Mouse (Mus musculus) frontal cortex, postnatal 25 days (tissue): Measurements from ENCODE around the gene Ehd1.
"Not testable (repeated sequence)": the region's sequence is repeated elsewhere in the genome, so short reads cannot be mapped to it uniquely, and the experiment has no call there.

Experiments
- DNase-seq, 2 experiments: peaks; one replicate each; pipeline ENCODE4 v3.0.0; 2022; ENCODE audit warnings: low spot score in 2 of 2

The Ehd1 gene

DNA sequence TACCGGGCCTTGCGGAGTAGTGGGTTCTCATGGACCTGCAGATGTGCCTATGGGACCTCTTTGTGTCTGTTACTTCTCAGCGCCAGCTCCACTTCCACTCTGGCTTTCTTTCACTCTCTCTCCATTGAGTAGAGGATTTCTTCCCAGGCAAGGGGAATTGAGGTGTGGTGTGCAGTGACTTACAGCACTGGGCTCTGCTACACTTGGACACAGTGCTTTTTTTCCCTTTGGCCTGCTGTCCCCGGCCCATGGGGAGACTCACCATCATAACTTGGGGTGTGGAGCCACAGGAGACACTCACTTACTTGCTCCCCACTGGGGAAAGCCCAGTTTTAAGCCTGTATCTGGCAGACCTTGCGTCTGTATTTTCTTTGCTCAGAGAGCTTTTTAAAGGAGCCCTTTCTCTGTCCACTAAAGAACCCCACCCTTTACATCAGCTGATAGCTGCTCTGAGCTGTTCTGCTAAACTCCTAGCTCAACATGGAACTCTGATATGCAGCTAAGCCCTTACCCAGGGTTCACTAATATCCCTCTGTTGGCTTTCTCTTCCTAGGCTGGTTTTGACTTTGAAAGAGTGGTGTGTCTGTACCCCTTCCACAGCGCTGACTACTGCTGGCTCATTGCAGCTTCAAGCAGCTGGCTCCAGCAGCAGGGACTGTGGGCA is 3.1 kb downstream of the Ehd1 start:
- DNase-seq: no peak

DNA sequence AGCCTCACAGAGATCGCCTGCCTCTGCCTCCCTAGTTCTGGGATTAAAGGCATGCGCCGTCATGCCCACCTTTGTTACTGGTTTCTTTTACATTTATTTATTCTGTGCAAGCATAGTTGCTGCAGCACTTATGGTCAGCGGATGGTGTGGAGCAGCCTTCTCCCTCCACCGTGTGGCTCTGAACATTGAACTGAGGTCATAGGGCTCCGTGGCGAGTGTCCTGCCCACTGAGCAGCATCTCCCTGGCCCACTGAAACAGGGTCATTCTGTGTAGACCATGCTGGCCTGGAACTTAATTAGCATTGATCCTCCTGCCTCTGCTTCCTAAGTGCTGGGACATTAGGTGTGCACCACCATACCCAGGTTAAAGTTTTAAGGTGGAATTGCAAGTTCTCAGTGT is 4.0 kb downstream of the Ehd1 start:
- no peak for DNase-seq

DNA sequence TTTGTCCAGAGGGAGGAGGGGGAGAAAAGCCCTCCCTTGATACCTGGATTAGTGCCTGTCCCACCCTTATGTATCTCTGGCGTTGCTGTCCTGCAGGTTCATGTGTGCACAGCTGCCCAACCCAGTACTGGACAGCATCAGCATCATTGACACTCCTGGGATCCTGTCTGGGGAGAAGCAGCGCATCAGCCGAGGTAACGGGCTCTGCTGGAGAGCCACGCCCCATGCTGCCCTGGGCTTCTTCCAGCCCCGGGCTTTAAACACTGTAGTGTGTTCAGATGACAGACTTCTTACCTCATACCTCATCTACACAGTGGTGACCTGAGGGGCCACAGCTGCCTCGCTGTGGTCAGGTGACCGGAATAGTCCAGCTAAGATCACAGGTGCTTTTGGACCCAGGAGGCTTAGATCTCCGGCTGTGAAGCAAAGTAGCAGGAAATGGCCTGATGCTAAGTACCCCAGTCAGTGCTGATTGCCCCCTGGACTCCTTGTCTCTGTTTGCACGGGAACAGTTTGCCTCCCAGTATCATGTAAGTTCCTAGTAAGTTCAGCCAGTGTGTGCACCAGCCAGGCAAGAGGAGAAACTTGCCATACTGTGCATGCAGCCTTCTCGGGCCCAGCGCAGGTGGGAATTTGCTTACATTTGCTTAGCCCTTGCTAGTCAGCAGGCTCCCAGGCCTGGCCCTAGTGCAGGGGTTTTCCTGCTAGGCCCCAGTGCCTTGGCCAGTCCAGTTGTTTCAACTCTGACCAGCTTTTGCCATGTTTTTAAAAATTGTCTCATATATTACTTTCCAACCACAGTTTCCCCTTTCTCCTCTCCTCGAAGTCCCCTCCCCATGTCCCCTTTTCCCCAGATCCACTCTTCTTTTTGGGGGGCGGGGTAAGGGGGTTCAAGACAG is 4.8 kb downstream of the Ehd1 start:
- no peak for DNase-seq

DNA sequence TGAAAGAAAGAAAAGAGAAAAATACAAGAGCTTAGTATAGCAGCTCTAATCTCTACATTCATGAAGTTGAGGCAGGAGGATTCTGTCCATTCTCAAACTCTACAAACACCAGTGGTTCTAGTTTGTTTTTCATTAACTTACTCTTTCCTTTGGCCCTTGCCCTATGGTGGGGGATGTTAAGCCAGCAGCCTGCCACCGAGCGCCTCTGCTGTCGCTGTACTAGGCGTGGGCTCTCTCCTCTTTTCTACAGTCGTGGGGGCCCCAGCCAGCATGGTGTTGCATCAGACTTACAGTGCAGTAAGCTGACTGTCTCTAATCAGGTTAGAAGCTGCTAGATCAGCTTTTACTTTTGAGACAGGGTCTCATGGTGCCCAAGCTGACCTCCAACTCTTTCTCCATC is 6.5 kb downstream of the Ehd1 start:
- no peak for DNase-seq

DNA sequence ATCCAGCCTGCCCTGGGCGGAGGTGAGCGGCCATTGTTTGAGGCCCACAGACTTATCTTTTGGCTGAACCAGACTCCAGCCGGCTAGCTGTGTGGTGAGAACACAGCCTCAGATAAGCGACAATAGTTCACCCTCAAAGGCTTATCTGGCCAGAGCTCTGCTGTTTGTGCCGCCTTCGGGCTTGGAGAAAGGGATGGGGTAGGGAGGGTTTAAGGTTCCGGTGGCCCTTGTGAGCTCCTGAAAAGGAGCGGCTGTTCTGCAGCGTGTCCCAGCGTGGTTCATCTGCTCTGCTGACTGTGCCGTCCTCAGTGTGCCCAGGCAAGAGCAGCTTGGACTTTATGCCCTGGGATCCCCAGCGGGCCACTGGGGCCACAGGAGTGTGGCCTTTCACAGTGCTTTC is 8.0 kb downstream of the Ehd1 start:
- DNase-seq: no peak

DNA sequence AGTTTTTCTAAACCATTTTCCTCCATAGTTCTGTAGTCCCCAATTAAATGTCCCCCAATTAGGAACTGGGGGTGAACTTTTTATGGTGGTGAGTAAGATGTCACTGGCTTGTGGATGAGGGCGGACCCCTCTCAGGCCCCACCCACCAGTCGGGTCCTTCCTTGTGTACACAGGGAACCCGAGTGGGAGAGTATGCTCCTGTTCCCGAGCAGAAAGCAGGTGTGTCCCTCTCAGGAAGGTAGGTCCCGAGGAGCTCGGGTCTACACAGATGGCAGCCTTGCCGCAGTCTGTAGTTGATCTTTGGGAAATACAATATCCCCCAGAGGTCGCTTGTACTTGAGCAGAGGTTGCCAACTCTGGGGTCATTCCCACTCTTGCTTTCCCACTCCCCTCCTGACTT is 8.7 kb downstream of the Ehd1 start:
- DNase-seq: no peak

DNA sequence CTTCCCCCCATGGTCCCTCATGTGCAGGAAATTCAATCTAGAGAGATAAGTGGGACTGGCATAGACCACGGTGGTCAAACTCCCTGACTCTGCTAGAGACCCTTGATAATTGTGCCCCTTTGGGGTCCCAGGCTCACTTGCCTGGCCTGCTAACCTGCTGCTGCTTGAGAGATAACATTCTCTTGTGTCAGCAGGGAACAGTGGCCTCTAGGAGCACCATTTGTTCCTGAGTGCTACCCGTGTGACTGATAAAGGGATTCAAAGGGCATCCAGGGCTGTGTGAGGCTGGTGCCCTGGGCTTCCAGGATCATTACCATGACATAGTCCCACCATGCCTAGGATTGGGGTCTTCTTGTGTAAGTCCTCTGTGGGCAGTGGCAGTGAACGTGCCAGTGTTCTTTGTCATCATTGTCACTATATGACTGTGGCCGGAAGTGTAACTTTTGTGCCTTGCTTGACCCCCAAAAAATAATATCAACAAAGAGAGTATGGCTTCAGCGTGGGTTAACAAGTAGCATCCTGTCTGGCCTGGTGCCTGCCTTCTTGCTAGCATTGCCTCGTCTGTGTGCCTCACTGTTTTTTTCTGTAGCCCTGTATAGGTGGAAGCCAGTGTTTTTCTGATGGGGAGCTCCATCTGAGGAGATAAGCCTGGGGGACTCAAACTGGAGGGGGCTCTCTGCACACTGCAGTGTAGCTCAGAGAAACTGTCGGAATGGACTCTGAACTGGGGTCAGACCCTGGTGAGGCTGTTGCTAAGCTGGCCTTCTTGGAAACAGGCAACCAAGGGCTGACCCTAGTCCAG is 9.3 kb downstream of the Ehd1 start:
- no peak for DNase-seq

DNA sequence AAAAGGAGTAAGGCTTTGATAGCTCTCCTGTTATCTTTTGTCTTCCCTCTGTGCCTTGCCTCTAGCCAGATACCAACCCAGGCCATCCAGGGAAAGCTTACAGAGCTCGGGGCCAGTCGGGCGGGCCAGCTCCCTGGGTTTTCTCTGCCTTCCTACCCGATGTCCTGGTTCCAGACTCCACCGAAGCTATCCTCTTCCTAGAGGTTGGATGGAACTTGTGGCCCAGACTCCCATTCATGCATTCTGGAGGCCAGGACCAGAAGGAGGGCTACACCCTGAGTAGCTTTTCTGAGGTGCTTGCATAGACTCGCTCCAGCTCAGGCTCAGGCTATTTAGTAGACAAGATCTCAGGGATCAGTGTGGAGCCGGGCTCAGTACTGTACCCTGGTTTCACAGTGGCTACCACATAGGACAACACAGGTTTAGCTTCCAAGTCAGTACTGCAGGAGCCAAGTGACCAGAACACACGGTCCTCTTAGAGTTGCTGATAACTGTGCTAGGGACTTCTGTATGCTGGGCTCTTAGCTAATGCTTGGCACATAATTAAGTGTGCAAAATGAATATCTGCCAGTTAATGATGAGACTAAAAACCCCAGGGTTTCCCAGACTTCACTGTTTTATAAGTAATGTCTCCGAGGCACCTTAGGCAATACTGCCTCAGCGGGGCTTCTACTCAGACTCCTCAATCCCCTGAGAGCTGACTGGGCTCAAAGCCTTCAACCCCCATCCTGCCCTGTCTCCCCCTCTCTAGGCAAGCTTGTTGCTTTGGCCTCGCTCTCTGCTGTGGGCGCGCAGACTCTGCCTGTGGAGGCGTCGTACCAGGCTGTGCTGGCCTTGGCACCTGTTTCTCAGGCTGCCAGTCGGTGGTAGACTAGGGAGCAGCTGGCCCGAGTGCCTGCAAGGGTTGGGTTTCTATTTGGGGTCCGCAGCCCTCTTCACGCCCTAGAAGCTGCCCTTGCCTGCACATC is 10.2 kb downstream of the Ehd1 start:
- no peak for DNase-seq

DNA sequence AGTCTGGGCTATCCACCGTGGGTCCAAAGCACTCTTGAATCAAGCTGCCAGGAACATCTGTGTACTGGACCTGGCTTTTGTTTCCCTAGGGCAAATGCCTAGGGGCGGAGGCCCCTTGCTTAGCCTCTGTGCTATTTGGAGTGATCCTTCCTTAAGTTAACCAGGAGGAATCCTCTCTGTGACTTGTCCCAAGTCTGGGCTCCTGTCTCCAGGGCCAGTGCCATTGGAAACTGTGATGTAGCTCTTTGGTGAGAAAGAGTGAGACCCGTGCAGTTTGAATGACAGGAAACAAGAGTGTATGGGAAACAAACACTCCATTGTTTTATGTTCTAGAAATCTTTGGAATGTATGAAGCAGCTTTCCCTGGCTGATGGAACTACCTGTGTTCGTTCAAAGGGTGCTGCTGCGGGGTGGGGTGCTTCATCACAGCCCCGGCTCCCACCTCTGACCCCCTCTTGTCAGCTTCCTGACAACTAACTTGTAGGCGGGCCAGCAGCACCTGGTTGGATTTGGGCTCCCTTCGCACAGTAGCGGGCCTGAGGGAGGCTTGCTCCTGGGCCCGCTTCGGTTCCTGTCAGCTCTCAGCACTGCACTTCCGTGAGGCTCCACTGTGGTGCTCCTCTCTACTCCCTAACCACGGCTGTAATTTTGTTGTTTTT is 11.8 kb downstream of the Ehd1 start:
- no peak for DNase-seq

DNA sequence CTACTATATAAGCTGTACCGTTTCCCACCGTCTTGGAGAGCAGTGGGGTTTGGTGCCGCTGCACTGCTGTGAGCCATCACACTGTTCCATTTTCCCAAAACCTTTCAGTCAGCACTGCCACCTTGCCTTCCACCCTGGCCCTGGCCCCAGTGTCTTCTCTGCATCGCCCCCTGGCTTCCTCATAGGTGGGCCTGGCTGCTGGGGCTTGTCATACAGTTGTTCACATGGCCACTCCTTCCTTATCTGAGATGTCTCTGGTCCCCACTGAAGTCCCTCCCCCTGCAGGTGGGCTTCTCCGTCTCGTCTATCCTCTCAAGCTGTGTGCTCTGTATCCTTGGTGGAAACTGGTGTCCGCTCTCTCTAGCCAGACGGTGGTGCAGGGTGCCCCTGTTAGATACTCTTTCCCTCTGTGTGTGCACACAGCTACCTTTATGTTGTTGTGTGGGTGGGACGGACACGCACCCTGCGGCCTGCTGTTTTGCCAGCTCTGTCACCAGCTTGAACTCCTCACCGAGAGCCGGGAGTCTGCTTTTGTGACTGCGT is 13.2 kb downstream of the Ehd1 start:
- DNase-seq: no peak

DNA sequence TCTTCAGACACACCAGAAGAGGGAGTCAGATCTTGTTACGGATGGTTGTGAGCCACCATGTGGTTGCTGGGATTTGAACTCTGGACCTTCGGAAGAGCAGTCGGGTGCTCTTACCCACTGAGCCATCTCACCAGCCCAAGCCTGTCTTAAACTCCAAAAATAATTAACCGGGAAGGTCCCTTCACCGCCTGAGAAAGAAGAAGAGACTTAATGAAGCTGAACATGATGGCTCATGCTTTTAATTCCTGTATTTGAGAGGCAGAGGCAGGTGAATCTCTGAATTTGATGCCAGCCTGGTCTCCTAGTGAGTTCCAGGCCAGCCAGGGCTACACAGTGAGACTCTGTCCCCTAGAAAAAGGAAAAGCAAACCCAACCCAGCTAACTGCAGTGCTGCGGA is 14.2 kb downstream of the Ehd1 start:
- DNase-seq: not testable (repeated sequence)

DNA sequence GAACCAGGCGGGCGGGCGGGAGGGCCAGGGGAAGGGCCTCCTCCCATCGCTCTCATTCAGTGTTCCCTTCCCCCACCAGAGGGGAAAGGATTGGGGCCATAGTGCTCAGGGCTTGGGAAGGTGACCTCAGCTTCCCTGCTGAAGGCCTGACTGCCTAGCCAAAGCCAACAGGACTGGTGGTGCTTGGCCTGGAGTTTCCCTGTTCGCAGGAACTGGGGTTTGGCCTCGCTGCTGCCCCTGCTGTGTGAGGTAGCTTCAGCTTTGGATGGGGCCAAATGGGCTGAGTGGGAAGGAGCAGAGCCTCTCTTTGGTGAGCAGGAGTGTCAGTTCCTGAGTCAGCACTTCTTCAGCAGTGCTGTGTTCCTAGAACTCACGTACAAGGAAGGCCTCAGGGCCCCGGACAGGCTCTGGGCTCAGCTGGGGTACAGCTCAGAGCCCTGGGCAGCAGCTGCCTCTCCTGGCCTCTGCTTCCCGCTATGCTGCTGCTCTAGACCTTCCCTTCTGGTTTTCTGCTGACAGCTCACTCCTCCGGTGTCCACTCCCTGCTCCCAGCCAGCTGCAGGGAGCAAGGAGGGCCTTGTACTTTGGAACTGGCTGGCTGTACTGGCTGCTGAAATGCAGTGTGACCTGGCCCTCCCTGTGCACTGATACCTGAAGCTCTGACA is 14.7 kb downstream of the Ehd1 start:
- DNase-seq: no peak

DNA sequence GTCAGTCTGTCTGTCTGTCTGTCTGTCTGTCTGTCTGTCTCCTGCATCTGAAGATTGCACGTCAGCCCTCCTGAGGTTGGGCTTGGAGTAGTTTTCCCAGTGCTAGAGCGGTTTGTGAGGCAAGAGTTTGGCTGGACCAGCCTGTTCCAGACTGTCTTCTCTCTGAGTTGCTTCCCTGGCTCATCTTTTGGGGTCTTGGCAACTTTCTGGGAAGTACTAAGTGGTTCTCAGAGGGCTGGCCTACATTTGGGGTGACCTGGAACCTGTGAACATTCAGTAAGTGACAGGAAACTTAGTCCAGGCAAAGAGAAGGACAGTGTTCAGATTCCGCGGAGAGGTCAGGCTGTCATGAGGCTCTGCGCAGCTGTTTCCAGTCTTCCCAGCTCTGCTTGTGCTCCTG is 15.7 kb downstream of the Ehd1 start:
- DNase-seq: no peak

DNA sequence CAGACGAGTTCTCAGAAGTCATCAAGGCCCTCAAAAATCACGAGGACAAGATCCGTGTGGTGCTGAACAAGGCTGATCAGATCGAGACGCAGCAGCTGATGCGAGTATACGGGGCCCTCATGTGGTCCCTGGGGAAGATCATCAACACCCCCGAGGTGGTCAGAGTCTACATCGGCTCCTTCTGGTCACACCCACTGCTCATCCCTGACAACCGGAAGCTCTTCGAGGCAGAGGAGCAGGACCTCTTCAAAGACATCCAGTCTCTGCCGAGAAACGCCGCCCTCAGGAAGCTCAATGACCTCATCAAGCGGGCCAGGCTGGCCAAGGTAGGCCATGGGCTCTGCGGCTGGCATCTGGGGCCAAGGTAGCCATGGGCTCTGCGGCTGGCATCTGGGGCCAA is 17.8 kb downstream of the Ehd1 start:
- DNase-seq: no peak

DNA sequence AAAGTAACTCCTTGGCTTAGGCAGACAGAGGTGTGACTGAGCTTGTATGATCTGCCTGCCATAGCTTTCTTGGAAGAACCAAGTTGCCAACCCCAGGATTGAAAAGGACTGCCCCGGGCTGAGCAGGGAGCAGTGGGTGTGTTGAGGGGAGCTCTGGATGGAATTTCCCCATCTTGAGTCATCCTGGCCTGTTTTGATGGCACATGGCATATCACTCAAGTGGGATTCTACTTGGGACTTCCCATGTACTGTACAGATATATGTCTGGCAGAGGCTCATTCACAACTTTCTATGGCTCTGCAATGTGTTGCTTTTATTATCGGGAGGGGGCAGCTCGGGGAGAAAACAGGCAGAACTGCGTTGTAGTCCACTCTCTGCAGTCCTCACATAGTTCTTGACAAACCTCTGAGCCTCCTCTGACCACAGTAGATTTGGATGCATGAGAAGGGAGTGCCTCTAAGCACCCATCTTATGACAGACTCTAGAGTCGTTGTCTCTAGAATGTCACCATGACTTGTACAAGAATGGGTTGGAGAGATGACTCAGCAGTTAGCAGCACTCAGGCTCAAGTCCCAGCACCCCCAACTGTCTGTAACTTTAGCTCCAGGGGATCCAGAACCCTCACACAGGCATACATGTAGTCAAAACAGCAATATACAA is 20.2 kb downstream of the Ehd1 start:
- no peak for DNase-seq

DNA sequence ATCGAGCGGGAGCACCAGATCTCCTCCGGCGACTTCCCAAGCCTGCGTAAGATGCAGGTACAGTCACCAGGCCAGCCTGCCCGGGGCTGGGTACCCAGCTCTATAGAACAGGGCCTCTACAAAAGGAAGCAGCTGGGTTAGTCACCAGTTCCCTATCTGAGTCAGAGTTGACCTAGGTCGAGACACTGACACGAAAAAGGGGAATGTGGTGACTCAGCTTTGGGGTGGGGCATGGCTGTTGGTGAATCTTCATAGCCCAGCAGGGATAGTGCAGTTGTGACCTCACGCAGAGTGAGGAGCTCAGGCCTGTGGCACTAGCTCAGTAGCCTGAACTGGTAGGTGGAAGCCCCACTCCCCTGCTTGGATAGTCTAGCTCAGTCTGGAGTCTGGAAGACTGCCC is 21.1 kb downstream of the Ehd1 start:
- no peak for DNase-seq

DNA sequence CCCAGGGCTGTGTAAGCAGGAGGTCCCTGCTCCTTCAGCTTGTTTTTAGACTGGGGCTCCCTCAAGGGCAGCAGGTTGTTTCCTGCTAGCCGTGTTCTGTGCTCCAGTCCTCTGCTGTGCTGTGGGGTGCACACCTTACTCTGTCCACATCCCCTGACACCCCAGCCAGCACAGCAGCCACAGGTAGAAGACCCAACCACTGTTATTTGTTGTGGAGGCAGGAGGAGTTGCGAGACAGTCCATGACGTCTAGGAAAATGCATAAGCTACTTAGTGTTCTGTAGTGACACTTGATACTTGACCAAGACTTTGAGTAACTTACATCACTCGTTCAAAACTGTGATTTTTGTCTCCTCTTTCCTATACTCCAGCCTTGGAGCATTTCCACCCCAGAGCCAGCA is 22.5 kb downstream of the Ehd1 start:
- no peak for DNase-seq

DNA sequence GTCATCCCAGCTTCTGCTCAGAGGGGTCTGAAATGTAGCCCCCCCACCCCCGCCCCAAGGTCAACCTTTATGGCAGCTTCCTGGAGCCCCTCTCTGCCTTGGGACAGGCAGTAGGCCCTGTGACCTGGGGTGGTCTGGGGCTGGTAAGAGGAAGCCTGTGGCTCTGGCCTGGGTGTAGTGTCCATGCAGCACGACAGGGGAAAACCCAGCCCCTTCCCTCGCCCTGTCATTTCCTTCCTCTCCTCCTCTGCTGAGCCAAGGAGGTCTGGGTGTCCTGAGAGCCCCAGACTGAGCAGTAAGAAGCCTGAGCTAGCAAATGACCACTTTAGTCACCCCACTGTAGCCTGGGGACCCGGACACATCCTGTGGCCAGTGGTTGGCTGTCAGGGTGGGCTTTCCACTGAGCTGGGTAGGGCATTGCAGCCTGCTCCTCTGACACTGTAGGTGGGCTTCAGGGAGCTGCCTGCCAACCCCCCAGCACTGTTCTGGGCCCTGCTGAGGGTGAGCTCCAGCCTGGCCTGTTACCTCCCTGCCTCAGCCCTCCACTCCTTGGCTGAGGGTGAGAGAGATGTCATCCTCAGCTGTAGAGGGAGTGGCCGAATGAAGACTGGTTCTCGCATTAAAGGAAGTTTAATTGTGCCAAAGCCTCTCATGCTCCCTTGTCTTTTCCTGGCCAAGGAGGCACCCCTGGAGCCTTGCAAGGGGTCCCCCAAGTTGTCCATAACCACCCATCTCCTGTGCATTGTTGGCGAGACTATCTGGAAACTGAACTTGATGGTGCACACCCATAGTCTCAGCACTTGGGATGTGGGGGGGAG is 23.1 kb downstream of the Ehd1 start:
- no peak for DNase-seq

DNA sequence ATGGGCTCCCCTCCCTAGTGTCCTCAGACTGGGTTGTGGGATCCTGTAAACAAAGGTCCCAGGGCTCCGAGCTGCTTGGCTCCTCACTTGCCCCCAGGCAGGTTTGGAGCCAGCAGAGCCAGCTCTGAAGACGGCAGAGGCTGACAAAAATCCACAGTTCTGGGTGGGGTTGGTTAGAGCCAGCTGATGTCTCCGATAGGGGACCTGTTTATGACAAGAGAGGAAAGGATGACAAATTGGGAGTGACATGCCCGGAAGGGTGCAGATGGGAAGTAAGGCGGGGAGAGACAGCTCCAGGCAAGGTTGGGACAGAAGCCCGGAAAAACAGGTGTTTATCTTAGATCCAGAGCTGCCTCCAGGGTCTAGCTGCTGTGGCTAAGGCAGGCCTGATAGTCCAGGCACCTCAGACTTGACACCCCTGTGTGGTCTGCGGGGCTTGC is 23.9 kb downstream of the Ehd1 start:
- DNase-seq: no peak
